Mouse (Mus musculus) embryonic facial prominence, embryonic 15.5 days (tissue): ENCODE measurements around the gene Cdc34. TPM values are rescaled to one million over a fixed set of nuclear protein-coding genes. Genes with fewer than 3 reads are reported as not detected.

Experiments
- ATAC-seq: fragments of 200-750 bp; cut with Nextera tagmentation; 2 replicates; pipeline ENCODE4 v1.8.0; 2017; ENCODE audit warnings: low read depth, moderate TSS enrichment; ENCODE audit not compliant: insufficient number of reproducible peaks, low FRiP score, low TSS enrichment
- H3K27ac ChIP-seq: fragments of 300-500 bp; sonication (generic); replicated peaks from 2 replicates; pipeline ENCODE4 v1.5.1; 2015; ENCODE audit warnings: mild to moderate bottlenecking, inconsistent platforms
- H3K27me3 ChIP-seq: fragments of 300-500 bp; sonication (generic); 2 replicates; pipeline ENCODE4 v1.6.1; 2015; ENCODE audit warnings: inconsistent platforms
- H3K36me3 ChIP-seq: fragments of 300-500 bp; sonication (generic); 2 replicates; pipeline ENCODE4 v1.6.1; 2015; ENCODE audit warnings: mild to moderate bottlenecking, inconsistent platforms
- H3K4me1 ChIP-seq: fragments of 300-500 bp; sonication (generic); 2 replicates; pipeline ENCODE4 v1.6.1; 2015; ENCODE audit warnings: inconsistent platforms
- H3K4me2 ChIP-seq: fragments of 300-500 bp; sonication (generic); replicated peaks from 2 replicates; pipeline ENCODE4 v1.6.1; 2015; ENCODE audit warnings: mild to moderate bottlenecking, inconsistent platforms
- H3K4me3 ChIP-seq: fragments of 300-500 bp; sonication (generic); replicated peaks from 2 replicates; pipeline ENCODE4 v1.5.1; 2015; ENCODE audit warnings: mild to moderate bottlenecking, inconsistent platforms
- H3K9ac ChIP-seq: fragments of 300-500 bp; sonication (generic); 2 replicates; pipeline ENCODE4 v1.6.1; 2015; ENCODE audit warnings: inconsistent platforms
- H3K9me3 ChIP-seq: fragments of 300-500 bp; sonication (generic); replicated peaks from 2 replicates; pipeline ENCODE4 v1.6.1; 2016; ENCODE audit warnings: inconsistent platforms
- WGBS: fragments of 180-500 bp; shearing (Covaris S2); methylation state at CpG from one replicate; pipeline ENCODE4 v1.1.7; 2015; 5-methylcytosine and 5-hydroxymethylcytosine counted together
- polyA plus RNA-seq: library from polyadenylated mRNA; unstranded; fragments of >200 nt; fragmentation: Nextera tagmentation; extraction: Ambion mirVana; gene quantifications from 2 replicates; pipeline ENCODE4 v1.2.1, GENCODE M21; 2015

The Cdc34 gene
- polyA plus RNA-seq, 1 experiment from 2014 or later = 94.8 TPM

- peaks cover 10% of the 10 kb centered on the region for H3K27me3 ChIP-seq
- H3K9me3 ChIP-seq = no peaks in the 10 kb centered on the region
- peaks cover 4% of the 10 kb centered on the region; the same call in 1 of the 2 replicates for H3K4me1 ChIP-seq
- no peak overlapping the region for H3K4me2 ChIP-seq
- ATAC-seq = no peak
- H3K4me3 ChIP-seq = no peak overlapping the region
- H3K36me3 ChIP-seq = no peaks in the 10 kb centered on the region
- no peak overlapping the region for H3K27ac ChIP-seq
- WGBS = 80% methylated on average over 7 of the region's 7 CpGs
- H3K9ac ChIP-seq = no peak overlapping the region
These were observed 41.7 kb downstream of the Cdc34 start for GRCm38 (mm10) chr10:79723692-79724091.

GRCm38 (mm10) chr10:79726090-79726489 lies 44.1 kb downstream of the Cdc34 start:
- peaks cover 4% of the 10 kb centered on the region; the same call in 1 of the 2 replicates for H3K4me1 ChIP-seq
- no peak for ATAC-seq
- no peaks in the 10 kb centered on the region; the same call in 1 of the 2 replicates for H3K27me3 ChIP-seq
- no peak overlapping the region for H3K9ac ChIP-seq
- no peak overlapping the region for H3K4me3 ChIP-seq
- WGBS = 32% methylated on average over 11 of the region's 11 CpGs
- H3K4me2 ChIP-seq = no peak overlapping the region
- no peak overlapping the region for H3K27ac ChIP-seq
- H3K36me3 ChIP-seq = no peaks in the 10 kb centered on the region
- H3K9me3 ChIP-seq = no peaks in the 10 kb centered on the region

GRCm38 (mm10) chr10:79728323-79729249 lies 46.6 kb downstream of the Cdc34 start:
- H3K27ac ChIP-seq = no peak overlapping the region
- peaks cover 8% of the 10 kb centered on the region for H3K36me3 ChIP-seq
- no peaks in the 10 kb centered on the region for H3K27me3 ChIP-seq
- H3K4me2 ChIP-seq = no peak overlapping the region
- H3K4me1 ChIP-seq = no peaks in the 10 kb centered on the region
- H3K9me3 ChIP-seq = no peaks in the 10 kb centered on the region
- H3K4me3 ChIP-seq = no peak overlapping the region
- H3K9ac ChIP-seq = no peak overlapping the region
- no peak for ATAC-seq
- WGBS = 71% methylated on average over 28 of the region's 28 CpGs

GRCm38 (mm10) chr10:79729357-79729965 lies 47.5 kb downstream of the Cdc34 start:
- no peak overlapping the region for H3K4me2 ChIP-seq
- no peaks in the 10 kb centered on the region for H3K27me3 ChIP-seq
- H3K9me3 ChIP-seq = no peaks in the 10 kb centered on the region
- 83% methylated on average over 13 of the region's 13 CpGs for WGBS
- H3K9ac ChIP-seq = no peak overlapping the region
- H3K4me1 ChIP-seq = no peaks in the 10 kb centered on the region
- no peak overlapping the region for H3K4me3 ChIP-seq
- H3K27ac ChIP-seq = no peak overlapping the region
- no peak for ATAC-seq
- H3K36me3 ChIP-seq = peaks cover 17% of the 10 kb centered on the region

- ATAC-seq = no peak
- H3K9ac ChIP-seq = no peak overlapping the region
- H3K9me3 ChIP-seq = peaks cover 9% of the 10 kb centered on the region
- no peak overlapping the region for H3K4me3 ChIP-seq
- H3K4me1 ChIP-seq = no peaks in the 10 kb centered on the region
- H3K27ac ChIP-seq = no peak overlapping the region
- H3K36me3 ChIP-seq = peaks cover 47% of the 10 kb centered on the region
- H3K4me2 ChIP-seq = no peak overlapping the region
- 100% methylated on average over 1 of the region's 1 CpGs for WGBS
- H3K27me3 ChIP-seq = no peaks in the 10 kb centered on the region; the same call in 1 of the 2 replicates
These were observed 50.5 kb downstream of the Cdc34 start for GRCm38 (mm10) chr10:79732500-79732899.

GRCm38 (mm10) chr10:79733847-79734246 lies 51.9 kb downstream of the Cdc34 start:
- Histone ChIP-seq H3K9ac (no peak overlapping the region), H3K4me1 (no peaks in the 10 kb centered on the region), H3K36me3 (peaks cover 60% of the 10 kb centered on the region), H3K27ac (no peak overlapping the region), H3K4me2 (no peak overlapping the region), H3K9me3 (peaks cover 23% of the 10 kb centered on the region), H3K27me3 (no peaks in the 10 kb centered on the region; the same call in 1 of the 2 replicates), H3K4me3 (no peak overlapping the region)
- ATAC-seq = no peak
- 92% methylated on average over 15 of the region's 15 CpGs for WGBS

GRCm38 (mm10) chr10:79735361-79735760 lies 53.4 kb downstream of the Cdc34 start:
- no peak for ATAC-seq
- H3K9me3 ChIP-seq = peaks cover 38% of the 10 kb centered on the region
- H3K36me3 ChIP-seq = peaks cover 76% of the 10 kb centered on the region
- H3K27me3 ChIP-seq = no peaks in the 10 kb centered on the region; the same call in 1 of the 2 replicates
- no peaks in the 10 kb centered on the region for H3K4me1 ChIP-seq
- H3K4me2 ChIP-seq = no peak overlapping the region
- H3K9ac ChIP-seq = no peak overlapping the region
- H3K27ac ChIP-seq = no peak overlapping the region
- WGBS = 36% methylated on average over 48 of the region's 52 CpGs
- no peak overlapping the region for H3K4me3 ChIP-seq

GRCm38 (mm10) chr10:79736706-79737105 lies 54.7 kb downstream of the Cdc34 start:
- peaks cover 42% of the 10 kb centered on the region for H3K9me3 ChIP-seq
- H3K4me3 ChIP-seq = no peak overlapping the region
- 90% methylated on average over 14 of the region's 14 CpGs for WGBS
- H3K4me2 ChIP-seq = no peak overlapping the region
- no peaks in the 10 kb centered on the region; the same call in 1 of the 2 replicates for H3K27me3 ChIP-seq
- H3K9ac ChIP-seq = no peak overlapping the region
- no peaks in the 10 kb centered on the region for H3K4me1 ChIP-seq
- H3K36me3 ChIP-seq = peaks cover 89% of the 10 kb centered on the region
- no peak for ATAC-seq
- no peak overlapping the region for H3K27ac ChIP-seq

Other genes starting within 250 kb of the Cdc34 start
- not detected in 2 replicates for gene Vmn2r83, start 213.5 kb upstream of the Cdc34 start, polyA plus RNA-seq
- gene Plpp2, start 148.4 kb upstream of the Cdc34 start, polyA plus RNA-seq = 25.3 and 25.9 TPM in 2 replicates
- 70.3 and 71.4 TPM in 2 replicates for gene Mier2, start 127.0 kb upstream of the Cdc34 start, polyA plus RNA-seq
- not detected in 2 replicates for gene Theg, start 94.9 kb upstream of the Cdc34 start, polyA plus RNA-seq
- not detected in 2 replicates for gene C2cd4c, start 68.2 kb upstream of the Cdc34 start, polyA plus RNA-seq
- gene Shc2, start 44.3 kb upstream of the Cdc34 start, polyA plus RNA-seq = 11.8 and 12.5 TPM in 2 replicates
- gene Odf3l2, start 36.5 kb upstream of the Cdc34 start, polyA plus RNA-seq = not detected in 2 replicates
- 8.4 and 9.1 TPM in 2 replicates for gene Madcam1, start 17.6 kb upstream of the Cdc34 start, polyA plus RNA-seq
- 62.4 and 63.6 TPM in 2 replicates for gene Tpgs1, start 12.8 kb upstream of the Cdc34 start, polyA plus RNA-seq
- 0.89 and 1.5 TPM in 2 replicates for gene Gzmm, start 6.8 kb downstream of the Cdc34 start, polyA plus RNA-seq
- gene Bsg, start 22.3 kb downstream of the Cdc34 start, polyA plus RNA-seq = 837 and 902 TPM in 2 replicates
- 0.07 and 0.13 TPM in 2 replicates for gene Hcn2, start 34.4 kb downstream of the Cdc34 start, polyA plus RNA-seq
- gene Polrmt, start 64.4 kb downstream of the Cdc34 start, polyA plus RNA-seq = 41.6 and 46.6 TPM in 2 replicates
- 2.5 and 3.9 TPM in 2 replicates for gene Fgf22, start 72.9 kb downstream of the Cdc34 start, polyA plus RNA-seq
- gene Rnf126, start 84.8 kb downstream of the Cdc34 start, polyA plus RNA-seq = 110 and 127 TPM in 2 replicates
- gene Fstl3, start 95.1 kb downstream of the Cdc34 start, polyA plus RNA-seq = 20.1 and 20.2 TPM in 2 replicates
- 0.07 TPM in 1 of 2 replicates, not detected in the other for gene Prss57, start 108.8 kb downstream of the Cdc34 start, polyA plus RNA-seq
- 88.1 and 96.6 TPM in 2 replicates for gene Palm, start 111.4 kb downstream of the Cdc34 start, polyA plus RNA-seq
- gene Misp, start 138.8 kb downstream of the Cdc34 start, polyA plus RNA-seq = 5.4 and 7.8 TPM in 2 replicates
- 299 and 325 TPM in 2 replicates for gene Ptbp1, start 172.2 kb downstream of the Cdc34 start, polyA plus RNA-seq
- gene Prtn3, start 192.3 kb downstream of the Cdc34 start, polyA plus RNA-seq = 4.3 and 5.6 TPM in 2 replicates
- gene Plppr3, start 192.4 kb downstream of the Cdc34 start, polyA plus RNA-seq = 59.9 and 68.2 TPM in 2 replicates
- 0.28 and 0.85 TPM in 2 replicates for gene Elane, start 204.1 kb downstream of the Cdc34 start, polyA plus RNA-seq
- gene Cfd, start 208.7 kb downstream of the Cdc34 start, polyA plus RNA-seq = not detected in 2 replicates
- gene Med16, start 226.7 kb downstream of the Cdc34 start, polyA plus RNA-seq = 44.0 and 48.4 TPM in 2 replicates
- 5.2 TPM in 1 of 2 replicates, not detected in the other for gene Gm26602, start 228.7 kb downstream of the Cdc34 start, polyA plus RNA-seq
- 1.1 and 1.4 TPM in 2 replicates for gene Kiss1r, start 234.8 kb downstream of the Cdc34 start, polyA plus RNA-seq
- gene R3hdm4, start 239.0 kb downstream of the Cdc34 start, polyA plus RNA-seq = 179 and 181 TPM in 2 replicates
- gene Arid3a, start 244.8 kb downstream of the Cdc34 start, polyA plus RNA-seq = 6.6 and 7.0 TPM in 2 replicates